Mouse (Mus musculus) stomach, embryonic 16.5 days (tissue): ENCODE data around the gene Rora. TPM values are rescaled to one million over a fixed set of nuclear protein-coding genes. Genes with fewer than 3 reads are reported as not detected.

Experiments
- ATAC-seq: fragments of 200-750 bp; cut with Nextera tagmentation; 2 replicates; pipeline ENCODE4 v1.8.0; 2017; ENCODE audit warnings: moderate number of reproducible peaks, moderate TSS enrichment; ENCODE audit not compliant: insufficient read depth, low FRiP score
- H3K27ac ChIP-seq: fragments of 300-500 bp; sonication (generic); 2 replicates; pipeline ENCODE4 v1.5.1; 2014; ENCODE audit warnings: low read length
- H3K27me3 ChIP-seq: fragments of 300-500 bp; sonication (generic); 2 replicates; pipeline ENCODE4 v1.6.1; 2014; ENCODE audit warnings: low read length, control low read depth, mixed read lengths; ENCODE audit not compliant: control insufficient read depth, insufficient read depth
- H3K36me3 ChIP-seq: fragments of 300-500 bp; sonication (generic); 2 replicates; pipeline ENCODE4 v1.6.1; 2014; ENCODE audit warnings: low read length; ENCODE audit not compliant: control insufficient read depth, insufficient read depth
- H3K4me1 ChIP-seq: fragments of 300-500 bp; sonication (generic); 2 replicates; pipeline ENCODE4 v1.6.1; 2014; ENCODE audit warnings: low read length, control low read depth, mixed read lengths; ENCODE audit not compliant: control insufficient read depth, insufficient read depth
- H3K4me2 ChIP-seq: fragments of 300-500 bp; sonication (generic); 2 replicates; pipeline ENCODE4 v1.6.1; 2014; ENCODE audit warnings: low read depth, low read length, mixed read lengths
- H3K4me3 ChIP-seq: fragments of 300-500 bp; sonication (generic); replicated peaks from 2 replicates; pipeline ENCODE4 v1.5.1; 2014; ENCODE audit warnings: mild to moderate bottlenecking, low read length
- H3K9ac ChIP-seq: fragments of 300-500 bp; sonication (generic); 2 replicates; pipeline ENCODE4 v1.6.1; 2014; ENCODE audit warnings: low read length
- H3K9me3 ChIP-seq: fragments of 300-500 bp; sonication (generic); replicated peaks from 2 replicates; pipeline ENCODE4 v1.6.1; 2016; ENCODE audit warnings: low read length, control low read depth; ENCODE audit not compliant: control insufficient read depth
- WGBS: fragments of 180-500 bp; shearing (Covaris S2); extraction: QIAGEN DNeasy Blood & Tissue Kit; methylation state at CpG from one replicate; pipeline ENCODE4 v1.1.7; 2014; 5-methylcytosine and 5-hydroxymethylcytosine counted together
- polyA plus RNA-seq: library from polyadenylated mRNA; unstranded; fragments of >200 nt; fragmentation: Nextera tagmentation; extraction: Ambion mirVana; gene quantifications from 2 replicates; pipeline ENCODE4 v1.2.1, GENCODE M21; 2015

The Rora gene
- polyA plus RNA-seq, 1 experiment from 2014 or later = 8.4 TPM

GRCm38 (mm10) chr9:69179224-69179623 lies 525.6 kb downstream of the Rora start:
- Histone ChIP-seq H3K27me3 (no peaks in the 10 kb centered on the region), H3K36me3 (no peaks in the 10 kb centered on the region), H3K9me3 (no peaks in the 10 kb centered on the region), H3K27ac (no peak overlapping the region), H3K4me3 (no peak overlapping the region), H3K4me2 (no peak overlapping the region), H3K9ac (no peak overlapping the region), H3K4me1 (peaks cover 6% of the 10 kb centered on the region; the same call in 1 of the 2 replicates)
- ATAC-seq = no peak
- 90% methylated on average over 8 of the region's 8 CpGs for WGBS

- Histone ChIP-seq H3K4me3 (no peak overlapping the region), H3K27ac (no peak overlapping the region), H3K36me3 (no peaks in the 10 kb centered on the region), H3K4me1 (peaks cover 6% of the 10 kb centered on the region; the same call in 1 of the 2 replicates), H3K9me3 (no peaks in the 10 kb centered on the region), H3K27me3 (no peaks in the 10 kb centered on the region), H3K4me2 (no peak overlapping the region), H3K9ac (no peak overlapping the region)
- no peak for ATAC-seq
- WGBS = 21% methylated on average over 3 of the region's 3 CpGs
Observed at GRCm38 (mm10) chr9:69180961-69181360, 527.4 kb downstream of the Rora start.

GRCm38 (mm10) chr9:69181411-69181810 lies 527.8 kb downstream of the Rora start:
- Histone ChIP-seq H3K9ac (no peak overlapping the region), H3K27me3 (no peaks in the 10 kb centered on the region), H3K36me3 (no peaks in the 10 kb centered on the region), H3K4me3 (no peak overlapping the region), H3K27ac (no peak overlapping the region), H3K9me3 (no peaks in the 10 kb centered on the region), H3K4me2 (no peak overlapping the region), H3K4me1 (peaks cover 6% of the 10 kb centered on the region; the same call in 1 of the 2 replicates)
- ATAC-seq = peak; percentile 56; the same call in 1 of the 2 replicates

- no peaks in the 10 kb centered on the region for H3K27me3 ChIP-seq
- 80% methylated on average over 4 of the region's 4 CpGs for WGBS
- no peak for ATAC-seq
- H3K4me2 ChIP-seq = no peak overlapping the region
- H3K9me3 ChIP-seq = no peaks in the 10 kb centered on the region
- H3K4me3 ChIP-seq = no peak overlapping the region
- H3K9ac ChIP-seq = no peak overlapping the region
- peaks cover 6% of the 10 kb centered on the region; the same call in 1 of the 2 replicates for H3K4me1 ChIP-seq
- H3K36me3 ChIP-seq = no peaks in the 10 kb centered on the region
- no peak overlapping the region for H3K27ac ChIP-seq
Observed at GRCm38 (mm10) chr9:69183888-69184287, 530.3 kb downstream of the Rora start.

GRCm38 (mm10) chr9:69190726-69191125 lies 537.1 kb downstream of the Rora start:
- H3K36me3 ChIP-seq = no peaks in the 10 kb centered on the region
- no peak overlapping the region for H3K4me2 ChIP-seq
- no peaks in the 10 kb centered on the region for H3K27me3 ChIP-seq
- no peak overlapping the region for H3K4me3 ChIP-seq
- no peak overlapping the region for H3K9ac ChIP-seq
- H3K4me1 ChIP-seq = no peaks in the 10 kb centered on the region
- WGBS = 29% methylated on average over 1 of the region's 1 CpGs
- no peak for ATAC-seq
- no peak overlapping the region for H3K27ac ChIP-seq
- H3K9me3 ChIP-seq = no peaks in the 10 kb centered on the region

GRCm38 (mm10) chr9:69192446-69192845 lies 538.9 kb downstream of the Rora start:
- Histone ChIP-seq H3K27ac (no peak overlapping the region), H3K9ac (no peak overlapping the region), H3K36me3 (no peaks in the 10 kb centered on the region), H3K4me3 (no peak overlapping the region), H3K4me1 (no peaks in the 10 kb centered on the region), H3K9me3 (no peaks in the 10 kb centered on the region), H3K4me2 (no peak overlapping the region), H3K27me3 (no peaks in the 10 kb centered on the region)
- no peak for ATAC-seq
- 84% methylated on average over 8 of the region's 8 CpGs for WGBS

- ATAC-seq = no peak
- no peak overlapping the region for H3K4me3 ChIP-seq
- no peak overlapping the region for H3K27ac ChIP-seq
- H3K4me1 ChIP-seq = no peaks in the 10 kb centered on the region
- H3K27me3 ChIP-seq = no peaks in the 10 kb centered on the region
- no peaks in the 10 kb centered on the region for H3K36me3 ChIP-seq
- no peak overlapping the region for H3K9ac ChIP-seq
- 76% methylated on average over 13 of the region's 13 CpGs for WGBS
- no peak overlapping the region for H3K4me2 ChIP-seq
- no peaks in the 10 kb centered on the region for H3K9me3 ChIP-seq
Observed at GRCm38 (mm10) chr9:69194638-69195605, 541.3 kb downstream of the Rora start.

GRCm38 (mm10) chr9:69213796-69214195 lies 560.2 kb downstream of the Rora start:
- Histone ChIP-seq H3K27ac (no peak overlapping the region), H3K9ac (no peak overlapping the region), H3K4me2 (no peak overlapping the region), H3K9me3 (no peaks in the 10 kb centered on the region), H3K36me3 (no peaks in the 10 kb centered on the region), H3K4me1 (no peaks in the 10 kb centered on the region), H3K4me3 (no peak overlapping the region), H3K27me3 (no peaks in the 10 kb centered on the region)
- WGBS = 50% methylated on average over 5 of the region's 5 CpGs
- no peak for ATAC-seq

- H3K27ac ChIP-seq = no peak overlapping the region
- H3K9ac ChIP-seq = no peak overlapping the region
- H3K4me3 ChIP-seq = no peak overlapping the region
- no peaks in the 10 kb centered on the region for H3K9me3 ChIP-seq
- no peaks in the 10 kb centered on the region for H3K36me3 ChIP-seq
- WGBS = 41% methylated on average over 3 of the region's 3 CpGs
- no peaks in the 10 kb centered on the region for H3K27me3 ChIP-seq
- H3K4me2 ChIP-seq = no peak overlapping the region
- no peaks in the 10 kb centered on the region for H3K4me1 ChIP-seq
- no peak for ATAC-seq
Observed at GRCm38 (mm10) chr9:69224841-69225240, 571.3 kb downstream of the Rora start.
